Mouse (Mus musculus) CH12.LX (cell line): ENCODE measurements around the gene Ppa2. TPM values are rescaled to one million over a fixed set of nuclear protein-coding genes. Genes with fewer than 3 reads are reported as not detected.

Source experiments
- DNase-seq: peaks from one replicate; pipeline ENCODE4 v3.0.0-alpha.2; 2013; ENCODE audit errors: extremely low read depth
- H3K27ac ChIP-seq: 2 replicates; pipeline ENCODE4 v1.5.1; 2012; ENCODE audit warnings: low read depth, mild to moderate bottlenecking, control low read depth, moderate library complexity; ENCODE audit not compliant: insufficient read depth
- H3K27me3 ChIP-seq: replicated peaks from 2 replicates; pipeline ENCODE3; 2012; ENCODE audit warnings: inconsistent platforms
- H3K36me3 ChIP-seq, 2 experiments: replicated peaks in 1 of 2; 2 replicates each; pipeline versions ENCODE3 to v1.6.1; 2012; ENCODE audit warnings: inconsistent platforms in 1 of 2, low read length in 1 of 2, mild to moderate bottlenecking in 1 of 2, mixed read lengths in 1 of 2, moderate library complexity in 1 of 2; ENCODE audit not compliant: control insufficient read depth in 1 of 2, insufficient read depth in 1 of 2
- H3K4me1 ChIP-seq, 2 experiments: 2 replicates each; pipeline ENCODE4 v1.6.1; 2012; ENCODE audit warnings: inconsistent platforms in 1 of 2, moderate library complexity in 1 of 2; ENCODE audit not compliant: insufficient read depth in 2 of 2, control insufficient read depth in 1 of 2
- H3K4me2 ChIP-seq: 2 replicates; pipeline ENCODE4 v1.6.1; 2012; ENCODE audit warnings: low read depth, mild to moderate bottlenecking, control low read depth; ENCODE audit not compliant: poor library complexity, insufficient read depth, severe bottlenecking
- H3K4me3 ChIP-seq, 3 experiments: fragments of 150-350 bp in 1 of 3; sonication (generic) in 1 of 3; replicated peaks in 1 of 3; 2 replicates each; pipeline versions ENCODE3 to v1.5.1; 2011 to 2012; ENCODE audit warnings: low read depth in 2 of 3, low read length in 2 of 3, mild to moderate bottlenecking in 2 of 3, moderate library complexity in 2 of 3, control low read depth in 1 of 3, improper control_type of control experiment in 1 of 3, inconsistent platforms in 1 of 3, mixed read lengths in 1 of 3; ENCODE audit not compliant: poor library complexity in 1 of 3
- H3K79me2 ChIP-seq: replicated peaks from 2 replicates; pipeline ENCODE4 v1.6.1; 2012; ENCODE audit warnings: mild to moderate bottlenecking, moderate library complexity; ENCODE audit not compliant: control insufficient read depth, poor library complexity, insufficient read depth, severe bottlenecking; ENCODE audit errors: extremely low read depth
- H3K9ac ChIP-seq: 2 replicates; pipeline ENCODE4 v1.6.1; 2012; ENCODE audit warnings: low read depth, mild to moderate bottlenecking, control low read depth, moderate library complexity; ENCODE audit not compliant: insufficient read depth
- H3K9me3 ChIP-seq: replicated peaks from 2 replicates; pipeline ENCODE3; 2012; ENCODE audit warnings: low read length, inconsistent platforms, mixed read lengths
- ETS1 ChIP-seq: conservative IDR thresholded peaks from 2 replicates; pipeline ENCODE4 v1.6.1; 2012; ENCODE audit warnings: low read depth, mild to moderate bottlenecking, inconsistent platforms, low read length, improper control_type of control experiment, moderate library complexity
- HCFC1 ChIP-seq: IDR thresholded peaks from 2 replicates; pipeline ENCODE4 v1.6.1; 2012; ENCODE audit warnings: low read depth, mild to moderate bottlenecking, inconsistent platforms, low read length, improper control_type of control experiment
- IRF4 ChIP-seq: IDR thresholded peaks from 2 replicates; pipeline ENCODE4 v1.6.1; 2014; ENCODE audit warnings: low read depth, mild to moderate bottlenecking, inconsistent platforms, low read length, improper control_type of control experiment
- JUN ChIP-seq: IDR thresholded peaks from 2 replicates; pipeline ENCODE4 v1.6.1; 2011; ENCODE audit warnings: low read depth, mild to moderate bottlenecking, low read length, improper control_type of control experiment, moderate library complexity; ENCODE audit not compliant: insufficient read depth
- JUND ChIP-seq: conservative IDR thresholded peaks from 2 replicates; pipeline ENCODE4 v1.6.1; 2011; ENCODE audit warnings: low read depth, low read length, improper control_type of control experiment
- KAT2A ChIP-seq: IDR thresholded peaks from 2 replicates; pipeline ENCODE4 v1.6.1; 2012; ENCODE audit warnings: low read length, improper control_type of control experiment, inconsistent platforms; ENCODE audit not compliant: insufficient replicate concordance
- MAFK ChIP-seq: IDR thresholded peaks from 2 replicates; pipeline ENCODE4 v1.6.1; 2011; ENCODE audit warnings: low read length, improper control_type of control experiment; ENCODE audit not compliant: insufficient replicate concordance
- MAZ ChIP-seq: IDR thresholded peaks from 2 replicates; pipeline ENCODE4 v1.6.1; 2012; ENCODE audit warnings: low read depth, mild to moderate bottlenecking, inconsistent platforms, low read length, improper control_type of control experiment, moderate library complexity
- MEF2A ChIP-seq: IDR thresholded peaks from 2 replicates; pipeline ENCODE4 v1.6.1; 2014; ENCODE audit warnings: low read depth, mild to moderate bottlenecking, inconsistent platforms, low read length, improper control_type of control experiment, borderline replicate concordance
- MXI1 ChIP-seq: IDR thresholded peaks from 2 replicates; pipeline ENCODE4 v1.6.1; 2011; ENCODE audit warnings: mild to moderate bottlenecking, low read depth, low read length, improper control_type of control experiment
- MYC ChIP-seq: IDR thresholded peaks from 2 replicates; pipeline ENCODE4 v1.6.1; 2011; ENCODE audit warnings: low read depth, mild to moderate bottlenecking, improper control_type of control experiment, low read length
- NRF1 ChIP-seq: IDR thresholded peaks from 2 replicates; pipeline ENCODE4 v1.6.1; 2014; ENCODE audit warnings: low read depth, mild to moderate bottlenecking, inconsistent platforms, low read length, improper control_type of control experiment, moderate library complexity
- POLR2A ChIP-seq: IDR thresholded peaks from 2 replicates; pipeline ENCODE4 v1.6.1; 2011; ENCODE audit warnings: low read depth, mild to moderate bottlenecking, improper control_type of control experiment, low read length
- RAD21 ChIP-seq: IDR thresholded peaks from 2 replicates; pipeline ENCODE4 v1.6.1; 2011; ENCODE audit warnings: low read depth, mild to moderate bottlenecking, low read length, improper control_type of control experiment, moderate library complexity
- RCOR1 ChIP-seq: conservative IDR thresholded peaks from 2 replicates; pipeline ENCODE4 v1.6.1; 2012; ENCODE audit warnings: low read depth, mild to moderate bottlenecking, inconsistent platforms, low read length, improper control_type of control experiment
- SIN3A ChIP-seq: IDR thresholded peaks from 2 replicates; pipeline ENCODE4 v1.6.1; 2012; ENCODE audit warnings: low read length, improper control_type of control experiment, inconsistent platforms
- SMC3 ChIP-seq: IDR thresholded peaks from 2 replicates; pipeline ENCODE4 v1.6.1; 2011; ENCODE audit warnings: low read depth, low read length, improper control_type of control experiment
- TBP ChIP-seq: conservative IDR thresholded peaks from 2 replicates; pipeline ENCODE4 v1.6.1; 2011; ENCODE audit warnings: low read depth, low read length, improper control_type of control experiment
- USF1 ChIP-seq: IDR thresholded peaks from 2 replicates; pipeline ENCODE4 v1.6.1; 2014; ENCODE audit warnings: low read depth, mild to moderate bottlenecking, inconsistent platforms, low read length, improper control_type of control experiment
- USF2 ChIP-seq: conservative IDR thresholded peaks from 2 replicates; pipeline ENCODE4 v1.6.1; 2011; ENCODE audit warnings: low read depth, low read length, improper control_type of control experiment
- ZKSCAN1 ChIP-seq: IDR thresholded peaks from 2 replicates; pipeline ENCODE4 v1.6.1; 2012; ENCODE audit warnings: low read depth, inconsistent platforms, low read length, improper control_type of control experiment, borderline replicate concordance
- dilution Hi-C: fragments of 300-500 bp; cut with MboI; formaldehyde crosslinking; loops from 2 replicates; pipeline ENCODE4 v1.14.3; 2020; ENCODE audit warnings: low sequenced_read_pairs; ENCODE audit not compliant: extremely low pct_unique_long_range_greater_than_20kb, extremely low pct_ligation_motif_present
- in situ Hi-C: fragments of 300-500 bp; cut with MboI; formaldehyde crosslinking; loops from 3 replicates; pipeline ENCODE4 v1.14.3; 2019; ENCODE audit warnings: low sequenced_read_pairs, low pct_ligation_motif_present, low pct_unique_long_range_greater_than_20kb, mixed read lengths
- polyA plus RNA-seq: library from polyadenylated mRNA; unstranded; fragments of >175 nt; gene quantifications from 2 replicates; pipeline ENCODE4 v1.2.1, GENCODE M21; 2012; ENCODE audit warnings: low read depth; ENCODE audit not compliant: insufficient read length
- total RNA-seq, 2 experiments: library from RNA; depleted of rRNA; stranded (reverse); fragments of 300-350 nt in 1 of 2; fragments of >200 nt in 1 of 2; gene quantifications; 2 replicates each; pipeline ENCODE4 v1.2.3; 2012 to 2014

Ppa2 gene
- total and polyA plus RNA-seq, 3 experiments = 98.3 to 132 (median 119) TPM

- Histone ChIP-seq H3K9me3 (no peaks in the 10 kb centered on the region), H3K27ac (no peak overlapping the region), H3K9ac (no peak overlapping the region), H3K36me3 (peaks cover 32 to 53% of the 10 kb centered on the region in 2 experiments), H3K4me2 (no peak overlapping the region), H3K27me3 (no peaks in the 10 kb centered on the region), H3K4me3 (no peak overlapping the region), H3K79me2 (no peaks in the 10 kb centered on the region), H3K4me1 (peaks cover 2 to 13% of the 10 kb centered on the region in 2 experiments; a peak in 2 of 4 replicates)
- TF ChIP-seq JUND = no peak
- no peak for TF ChIP-seq MYC
- TF ChIP-seq SIN3A = no peak
- TF ChIP-seq MAZ = no peak
- dilution Hi-C loops (no loop called here), in situ Hi-C loops (no loop called here)
- no peak for DNase-seq
Measured at GRCm38 (mm10) chr3:133364138-133364537, 54.2 kb downstream of the Ppa2 start.

DNA sequence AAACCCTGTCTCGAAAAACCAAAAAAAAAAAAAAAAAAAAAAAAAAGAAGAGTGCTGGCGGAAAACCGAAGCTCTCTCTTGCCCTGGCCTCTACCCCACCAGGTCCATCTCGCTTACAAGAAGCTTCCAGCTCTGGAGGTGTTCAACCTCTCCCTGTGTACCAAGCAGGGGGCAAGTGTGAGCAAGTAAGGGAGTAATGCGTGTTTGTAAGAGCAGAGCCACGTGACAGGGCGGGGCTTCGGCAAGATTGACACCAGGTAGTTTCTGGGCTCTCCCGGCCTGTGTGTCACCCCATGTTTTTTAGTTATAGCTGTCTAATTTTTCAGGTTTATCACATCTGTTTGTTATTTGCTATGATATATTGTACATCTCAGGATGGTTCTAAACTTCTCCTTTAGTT, 56.2 kb downstream of the Ppa2 start:
- dilution Hi-C loops = no loop called here
- DNase-seq = no peak

DNA sequence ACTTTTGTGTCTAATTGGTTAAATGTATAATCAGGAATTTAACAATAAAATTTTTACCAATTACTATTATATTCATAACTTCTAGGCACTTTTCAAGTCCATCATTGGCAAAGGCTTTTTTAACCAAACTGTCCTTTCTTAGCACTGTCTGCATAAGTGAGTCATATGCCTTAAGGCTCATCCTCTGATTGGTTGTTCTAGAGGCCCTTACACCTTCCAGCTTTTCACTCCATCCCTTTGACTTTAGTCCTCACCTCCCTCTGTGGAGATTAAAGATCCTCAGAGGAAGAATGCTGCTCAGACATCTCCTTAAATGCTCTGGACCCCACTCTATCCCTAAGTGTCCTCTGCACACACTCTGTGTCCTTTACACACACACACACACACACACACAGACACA, 68.3 kb downstream of the Ppa2 start:
- Histone ChIP-seq H3K79me2 (no peaks in the 10 kb centered on the region), H3K4me3 (no peak overlapping the region), H3K9ac (no peak overlapping the region), H3K27ac (no peak overlapping the region)
- no peak for DNase-seq
- TF ChIP-seq ZKSCAN1 (no peak), TBP (no peak), MAFK (no peak), RAD21 (no peak), MEF2A (no peak), POLR2A (no peak), KAT2A (no peak), ETS1 (no peak), USF2 (no peak), HCFC1 (no peak)
- TF ChIP-seq, all 38 proteins: peak for 0
- Histone ChIP-seq H3K9me3 (peaks cover 12% of the 10 kb centered on the region), H3K4me1 (no peaks in the 10 kb centered on the region), H3K4me2 (no peak overlapping the region), H3K36me3 (peaks cover 30 to 45% of the 10 kb centered on the region in 2 experiments), H3K27me3 (no peaks in the 10 kb centered on the region)
- dilution Hi-C loops (no loop called here), in situ Hi-C loops (no loop called here)

More for the DNA sequence above, 56.2 kb downstream of the Ppa2 start:
- no peak overlapping the region for H3K9ac ChIP-seq
- H3K9me3 ChIP-seq = no peaks in the 10 kb centered on the region
- H3K79me2 ChIP-seq = no peaks in the 10 kb centered on the region
- TF ChIP-seq MYC (no peak), MXI1 (no peak), NRF1 (no peak), IRF4 (no peak), USF1 (no peak), SMC3 (no peak), RCOR1 (no peak), JUN (no peak), RAD21 (no peak)
- H3K27me3 ChIP-seq = no peaks in the 10 kb centered on the region
- peaks cover 40 to 54% of the 10 kb centered on the region in 2 experiments for H3K36me3 ChIP-seq
- no peak overlapping the region for H3K4me2 ChIP-seq
- no peak overlapping the region for H3K4me3 ChIP-seq
- H3K4me1 ChIP-seq = peaks cover 2 to 9% of the 10 kb centered on the region in 2 experiments; a peak in 2 of 4 replicates
- H3K27ac ChIP-seq = no peak overlapping the region
- in situ Hi-C loops = no loop called here
